Comparison of ENCODE assay signal across 24 mouse cellular contexts in genomic region chr19:44649206-44649605, GRCm38 (mm10).
DNase-seq lines count a peak whose midpoint lies in the region; ATAC-seq and TF ChIP-seq lines count a peak whose summit lies in the region.
"Had no signal": no experiment of that assay in that cellular context is flagged by ENCODE, and none has a peak within 500 bp of the region (broad histone marks: within the 10 kb centered on the region; RNA-seq: fewer than 3 reads in every experiment).

No protein-coding gene starts in this region.

- H3K4me3 ChIP-seq in kidney, embryonic 16.5 days (ENCODE audit: low read length) = no peak overlapping the region
- H3K4me3 ChIP-seq in E14TG2a.4 (replicated peaks; ENCODE audit: low read length) = peak overlapping the region; percentile 45; the same call in 1 of the 2 replicates
- H3K4me3 ChIP-seq: embryonic facial prominence, embryonic 12.5 days; embryonic facial prominence, embryonic 15.5 days; hindbrain, embryonic 12.5 days; hindbrain, embryonic 15.5 days had no signal

- H3K36me3 ChIP-seq in kidney, embryonic 16.5 days (ENCODE audit: insufficient read depth, low read length) = no peaks in the 10 kb centered on the region
- no peaks in the 10 kb centered on the region for H3K36me3 ChIP-seq in E14TG2a.4 (ENCODE audit: insufficient read depth, low read length)
- H3K36me3 ChIP-seq: embryonic facial prominence, embryonic 12.5 days; embryonic facial prominence, embryonic 15.5 days; G1E; hindbrain, embryonic 12.5 days; hindbrain, embryonic 15.5 days had no signal

- peaks cover 21% of the 10 kb centered on the region for H3K27me3 ChIP-seq in kidney, embryonic 16.5 days (ENCODE audit: insufficient read depth, low read length)
- peaks cover 65% of the 10 kb centered on the region for H3K27me3 ChIP-seq in E14TG2a.4 (ENCODE audit: insufficient read depth, low read length)
- H3K27me3 ChIP-seq: Patski had no signal

- H3K9me3 ChIP-seq in kidney, embryonic 16.5 days (ENCODE audit: low read length) = no peaks in the 10 kb centered on the region
- H3K9me3 ChIP-seq in E14TG2a.4 (ENCODE audit: low read length) = no peaks in the 10 kb centered on the region
- H3K9me3 ChIP-seq: embryonic facial prominence, embryonic 12.5 days; embryonic facial prominence, embryonic 15.5 days; G1E; hindbrain, embryonic 12.5 days; hindbrain, embryonic 15.5 days had no signal

- no peak for ATAC-seq in kidney, embryonic 16.5 days (ENCODE audit: low FRiP score, low TSS enrichment)
- no peak for ATAC-seq in frontal cortex, adult (ENCODE audit: low TSS enrichment)
- ATAC-seq: forebrain, embryonic 14.5 days; forebrain, postnatal 0 days; Patski had no signal

- no peak for TF ChIP-seq CTCF in E14TG2a.4 (conservative IDR thresholded peaks at IDR 0.05; ENCODE audit: low read length)

- no peak overlapping the region for H3K4me2 ChIP-seq in kidney, embryonic 16.5 days (replicated peaks; ENCODE audit: low read depth, low read length)
- H3K4me2 ChIP-seq: embryonic facial prominence, embryonic 12.5 days; embryonic facial prominence, embryonic 15.5 days; heart, embryonic 11.5 days; hindbrain, embryonic 12.5 days; hindbrain, embryonic 15.5 days had no signal

- H3K27ac ChIP-seq in kidney, embryonic 16.5 days (ENCODE audit: low read length) = no peak overlapping the region
- H3K27ac ChIP-seq: embryonic facial prominence, embryonic 12.5 days; embryonic facial prominence, embryonic 15.5 days; hindbrain, embryonic 12.5 days; hindbrain, embryonic 15.5 days had no signal

- peaks cover 14% of the 10 kb centered on the region for H3K4me1 ChIP-seq in kidney, embryonic 16.5 days (ENCODE audit: insufficient read depth, low read length)
- H3K4me1 ChIP-seq in E14TG2a.4 (replicated peaks; ENCODE audit: low read depth, low read length) = peaks cover 29% of the 10 kb centered on the region
- H3K4me1 ChIP-seq: embryonic facial prominence, embryonic 12.5 days; embryonic facial prominence, embryonic 15.5 days had no signal

- WGBS in kidney, embryonic 16.5 days = 54% methylated on average over 7 of the region's 7 CpGs

- no peak overlapping the region for H3K9ac ChIP-seq in kidney, embryonic 16.5 days (replicated peaks; ENCODE audit: low read length)
- H3K9ac ChIP-seq: embryonic facial prominence, embryonic 12.5 days; embryonic facial prominence, embryonic 15.5 days; forebrain, postnatal 0 days; hindbrain, embryonic 12.5 days; hindbrain, embryonic 15.5 days had no signal

- DNase-seq in kidney, adult 11 months = peak; percentile 63
- DNase-seq in kidney, postnatal 10 days = no peak
- peak; percentile 58 to 61 for DNase-seq in kidney, adult 8-10 months
- peak; percentile 55 to 63 for DNase-seq in kidney, postnatal 36 days
- DNase-seq: adrenal gland, adult 2 months; adrenal gland, postnatal 14 days; cerebellum, adult 11 months; cerebellum, adult 2 months; cerebellum, adult 9-11 months; cerebellum, postnatal 25 days; forebrain, postnatal 0 days; gastrocnemius, postnatal 10 days; gastrocnemius, postnatal 36 days had no signal
